Mouse (Mus musculus): ENCODE data around the gene 4833439L19Rik. TPM values are rescaled to one million over a fixed set of nuclear protein-coding genes. Genes with fewer than 3 reads are reported as not detected.

Gene 4833439L19Rik
- polyA plus RNA-seq, 1 experiment from 2014 or later, result 66.8 TPM

GRCm38 (mm10) chr13:54598622-54599143, 33.4 kb upstream of the 4833439L19Rik start:
- Histone ChIP-seq H3K4me1 (peaks cover 3% of the 10 kb centered on the region; the same call in 1 of the 2 replicates), H3K27ac (no peak overlapping the region), H3K27me3 (replicated peaks) (no peaks in the 10 kb centered on the region), H3K36me3 (peaks cover 72% of the 10 kb centered on the region), H3K9me3 (replicated peaks) (no peaks in the 10 kb centered on the region), H3K4me3 (no peak overlapping the region), H3K9ac (no peak overlapping the region), H3K4me2 (no peak overlapping the region)
- WGBS (ENCODE audit: insufficient replicate concordance), result 86% methylated on average over 12 of the region's 12 CpGs
- no peak for ATAC-seq

- Histone ChIP-seq H3K27me3 (replicated peaks) (no peaks in the 10 kb centered on the region), H3K27ac (no peak overlapping the region), H3K9ac (no peak overlapping the region), H3K36me3 (peaks cover 75% of the 10 kb centered on the region), H3K4me3 (no peak overlapping the region), H3K9me3 (replicated peaks) (no peaks in the 10 kb centered on the region), H3K4me2 (no peak overlapping the region), H3K4me1 (peaks cover 5% of the 10 kb centered on the region)
- no peak for ATAC-seq
- 67% methylated on average over 5 of the region's 5 CpGs for WGBS (ENCODE audit: insufficient replicate concordance)
Measured at GRCm38 (mm10) chr13:54596870-54597269, 31.6 kb upstream of the 4833439L19Rik start.

- ATAC-seq, result no peak
- Histone ChIP-seq H3K4me1 (peaks cover 12% of the 10 kb centered on the region), H3K27ac (no peak overlapping the region), H3K4me3 (no peak overlapping the region), H3K9ac (no peak overlapping the region), H3K36me3 (peaks cover 73% of the 10 kb centered on the region), H3K27me3 (replicated peaks) (no peaks in the 10 kb centered on the region), H3K4me2 (no peak overlapping the region), H3K9me3 (replicated peaks) (no peaks in the 10 kb centered on the region)
- 76% methylated on average over 8 of the region's 8 CpGs for WGBS (ENCODE audit: insufficient replicate concordance)
Measured at GRCm38 (mm10) chr13:54596107-54596690, 31.0 kb upstream of the 4833439L19Rik start.

GRCm38 (mm10) chr13:54593617-54594016, 28.4 kb upstream of the 4833439L19Rik start:
- 82% methylated on average over 11 of the region's 11 CpGs for WGBS (ENCODE audit: insufficient replicate concordance)
- Histone ChIP-seq H3K4me1 (peaks cover 23% of the 10 kb centered on the region), H3K27me3 (replicated peaks) (no peaks in the 10 kb centered on the region), H3K4me2 (no peak overlapping the region), H3K9ac (no peak overlapping the region), H3K27ac (no peak overlapping the region), H3K9me3 (replicated peaks) (no peaks in the 10 kb centered on the region), H3K4me3 (no peak overlapping the region), H3K36me3 (peaks cover 54% of the 10 kb centered on the region)
- no peak for ATAC-seq

- peak overlapping the region; percentile 91; the same call in 1 of the 2 replicates for H3K4me3 ChIP-seq
- peaks cover 53% of the 10 kb centered on the region for H3K36me3 ChIP-seq
- ATAC-seq, result no peak
- no peak overlapping the region for H3K27ac ChIP-seq
- 0 out of 2 replicates have a peak overlapping the region, but pooled peaks have one; percentile 91 for H3K9ac ChIP-seq
- H3K9me3 ChIP-seq (replicated peaks), result no peaks in the 10 kb centered on the region
- H3K4me1 ChIP-seq, result peaks cover 24% of the 10 kb centered on the region
- WGBS (ENCODE audit: insufficient replicate concordance), result 77% methylated on average over 8 of the region's 8 CpGs
- H3K4me2 ChIP-seq, result peak overlapping the region; percentile 86
- no peaks in the 10 kb centered on the region for H3K27me3 ChIP-seq (replicated peaks)
Measured at GRCm38 (mm10) chr13:54591776-54592356, 26.6 kb upstream of the 4833439L19Rik start.

- under 1% methylated on average over 51 of the region's 51 CpGs for WGBS (ENCODE audit: insufficient replicate concordance)
- peak; percentile 97 for ATAC-seq
- peak within 1 kb of the TSS; percentile 91 for H3K9ac ChIP-seq
- H3K4me3 ChIP-seq, result peak within 1 kb of the TSS; percentile 91
- peaks cover 24% of the 10 kb centered on the region for H3K4me1 ChIP-seq
- H3K36me3 ChIP-seq, result peaks cover 53% of the 10 kb centered on the region
- H3K27ac ChIP-seq, result peak within 1 kb of the TSS; percentile 84
- peak within 1 kb of the TSS; percentile 86 for H3K4me2 ChIP-seq
- H3K27me3 ChIP-seq (replicated peaks), result no peaks in the 10 kb centered on the region
- no peaks in the 10 kb centered on the region for H3K9me3 ChIP-seq (replicated peaks)
Measured at GRCm38 (mm10) chr13:54589996-54590951, 25.0 kb upstream of the 4833439L19Rik start, which contains the start of the genes Nop16 and Higd2a. Gene Nop16, minus strand, starts transcription at chr13:54590090. Gene Higd2a, plus strand, starts transcription at chr13:54590207.

- Histone ChIP-seq H3K27ac (peak overlapping the region; percentile 65), H3K9me3 (replicated peaks) (no peaks in the 10 kb centered on the region), H3K4me3 (peak overlapping the region; percentile 91), H3K4me2 (peak overlapping the region; percentile 86), H3K36me3 (peaks cover 54% of the 10 kb centered on the region), H3K27me3 (replicated peaks) (no peaks in the 10 kb centered on the region), H3K4me1 (peaks cover 24% of the 10 kb centered on the region), H3K9ac (peak overlapping the region; percentile 91)
- ATAC-seq, result peak; percentile 36
- WGBS (ENCODE audit: insufficient replicate concordance), result 1% methylated on average over 24 of the region's 24 CpGs
Measured at GRCm38 (mm10) chr13:54589414-54589995, 24.3 kb upstream of the 4833439L19Rik start.

- no peak for ATAC-seq
- WGBS (ENCODE audit: insufficient replicate concordance), result 84% methylated on average over 11 of the region's 11 CpGs
- H3K9me3 ChIP-seq (replicated peaks), result no peaks in the 10 kb centered on the region
- H3K27me3 ChIP-seq (replicated peaks), result no peaks in the 10 kb centered on the region
- H3K4me1 ChIP-seq, result peaks cover 11% of the 10 kb centered on the region
- no peak overlapping the region for H3K9ac ChIP-seq
- no peak overlapping the region for H3K4me3 ChIP-seq
- H3K27ac ChIP-seq, result no peak overlapping the region
- H3K36me3 ChIP-seq, result peaks cover 75% of the 10 kb centered on the region
- no peak overlapping the region for H3K4me2 ChIP-seq
Measured at GRCm38 (mm10) chr13:54585831-54586230, 20.6 kb upstream of the 4833439L19Rik start.

- Histone ChIP-seq H3K27me3 (replicated peaks) (no peaks in the 10 kb centered on the region), H3K4me2 (no peak overlapping the region), H3K36me3 (peaks cover 93% of the 10 kb centered on the region), H3K4me1 (peaks cover 11% of the 10 kb centered on the region), H3K9ac (no peak overlapping the region), H3K27ac (no peak overlapping the region), H3K4me3 (no peak overlapping the region), H3K9me3 (replicated peaks) (no peaks in the 10 kb centered on the region)
- ATAC-seq, result no peak
- 74% methylated on average over 5 of the region's 5 CpGs for WGBS (ENCODE audit: insufficient replicate concordance)
Measured at GRCm38 (mm10) chr13:54582860-54583259, 17.6 kb upstream of the 4833439L19Rik start.

GRCm38 (mm10) chr13:54582126-54582525, 16.9 kb upstream of the 4833439L19Rik start:
- H3K27me3 ChIP-seq (replicated peaks), result no peaks in the 10 kb centered on the region
- no peak for ATAC-seq
- no peaks in the 10 kb centered on the region for H3K9me3 ChIP-seq (replicated peaks)
- H3K4me3 ChIP-seq, result no peak overlapping the region
- H3K27ac ChIP-seq, result no peak overlapping the region
- H3K9ac ChIP-seq, result no peak overlapping the region
- peaks cover 14% of the 10 kb centered on the region for H3K4me1 ChIP-seq
- WGBS (ENCODE audit: insufficient replicate concordance), result 72% methylated on average over 10 of the region's 10 CpGs
- peaks cover 85% of the 10 kb centered on the region for H3K36me3 ChIP-seq
- no peak overlapping the region for H3K4me2 ChIP-seq

GRCm38 (mm10) chr13:54581385-54581784, 16.1 kb upstream of the 4833439L19Rik start:
- Histone ChIP-seq H3K4me1 (peaks cover 14% of the 10 kb centered on the region), H3K4me2 (no peak overlapping the region), H3K4me3 (no peak overlapping the region), H3K36me3 (peaks cover 78% of the 10 kb centered on the region), H3K27me3 (replicated peaks) (no peaks in the 10 kb centered on the region), H3K9me3 (replicated peaks) (no peaks in the 10 kb centered on the region), H3K27ac (no peak overlapping the region), H3K9ac (no peak overlapping the region)
- ATAC-seq, result no peak
- 87% methylated on average over 2 of the region's 2 CpGs for WGBS (ENCODE audit: insufficient replicate concordance)
